Mouse (Mus musculus) spleen, adult 12 weeks (tissue): Measurements from ENCODE around the gene Nit2.
A peak's percentile ranks its signal among the peaks of the same experiment; 100 is the strongest.
"Not testable (repeated sequence)": the region's sequence is repeated elsewhere in the genome, so short reads cannot be mapped to it uniquely, and the experiment has no call there.

Experiments used
- DNase-seq: peaks from one replicate; pipeline ENCODE4 v3.0.0; 2022; ENCODE audit warnings: low spot score

The Nit2 gene

GRCm38 (mm10) chr16:57166611-57167513, at the start of gene Nit2:
Gene Nit2, minus strand, starts transcription at chr16:57167341.
- peak; percentile 93 for DNase-seq

- DNase-seq: no peak
Observed at GRCm38 (mm10) chr16:57215957-57216356, 48.8 kb upstream of the Nit2 start.

- DNase-seq: no peak
Observed at GRCm38 (mm10) chr16:57211037-57211436, 43.9 kb upstream of the Nit2 start.

- no peak for DNase-seq
Observed at GRCm38 (mm10) chr16:57208342-57208741, 41.2 kb upstream of the Nit2 start.

- no peak for DNase-seq
Observed at GRCm38 (mm10) chr16:57197281-57197680, 30.1 kb upstream of the Nit2 start.

- no peak for DNase-seq
Observed at GRCm38 (mm10) chr16:57196590-57196989, 29.4 kb upstream of the Nit2 start.

- no peak for DNase-seq
Observed at GRCm38 (mm10) chr16:57191214-57191613, 24.1 kb upstream of the Nit2 start.

- no peak for DNase-seq
Observed at GRCm38 (mm10) chr16:57190390-57190789, 23.2 kb upstream of the Nit2 start.

GRCm38 (mm10) chr16:57189493-57189892, 22.4 kb upstream of the Nit2 start:
- no peak for DNase-seq

GRCm38 (mm10) chr16:57186618-57187017, 19.5 kb upstream of the Nit2 start:
- no peak for DNase-seq

GRCm38 (mm10) chr16:57182037-57182436, 14.9 kb upstream of the Nit2 start:
- DNase-seq: no peak

GRCm38 (mm10) chr16:57181180-57181579, 14.0 kb upstream of the Nit2 start:
- no peak for DNase-seq

GRCm38 (mm10) chr16:57177664-57178063, 10.5 kb upstream of the Nit2 start:
- no peak for DNase-seq

- no peak for DNase-seq
Observed at GRCm38 (mm10) chr16:57177254-57177653, 10.1 kb upstream of the Nit2 start.

GRCm38 (mm10) chr16:57176276-57176675, 9.1 kb upstream of the Nit2 start:
- no peak for DNase-seq

GRCm38 (mm10) chr16:57175751-57176150, 8.6 kb upstream of the Nit2 start:
- DNase-seq: no peak

- DNase-seq: not testable (repeated sequence)
Observed at GRCm38 (mm10) chr16:57174480-57174879, 7.3 kb upstream of the Nit2 start.

GRCm38 (mm10) chr16:57171570-57171969, 4.4 kb upstream of the Nit2 start:
- no peak for DNase-seq

GRCm38 (mm10) chr16:57171161-57171560, 4.0 kb upstream of the Nit2 start:
- DNase-seq: no peak

- DNase-seq: no peak
Observed at GRCm38 (mm10) chr16:57168236-57168635, 1.1 kb upstream of the Nit2 start.

- DNase-seq: no peak
Observed at GRCm38 (mm10) chr16:57167514-57167912, 372 bp upstream of the Nit2 start.

GRCm38 (mm10) chr16:57166086-57166485, 1.1 kb downstream of the Nit2 start:
- DNase-seq: no peak

GRCm38 (mm10) chr16:57165157-57165556, 2.0 kb downstream of the Nit2 start:
- DNase-seq: no peak

GRCm38 (mm10) chr16:57163694-57164093, 3.4 kb downstream of the Nit2 start:
- DNase-seq: no peak
